In the genomic region with DNA sequence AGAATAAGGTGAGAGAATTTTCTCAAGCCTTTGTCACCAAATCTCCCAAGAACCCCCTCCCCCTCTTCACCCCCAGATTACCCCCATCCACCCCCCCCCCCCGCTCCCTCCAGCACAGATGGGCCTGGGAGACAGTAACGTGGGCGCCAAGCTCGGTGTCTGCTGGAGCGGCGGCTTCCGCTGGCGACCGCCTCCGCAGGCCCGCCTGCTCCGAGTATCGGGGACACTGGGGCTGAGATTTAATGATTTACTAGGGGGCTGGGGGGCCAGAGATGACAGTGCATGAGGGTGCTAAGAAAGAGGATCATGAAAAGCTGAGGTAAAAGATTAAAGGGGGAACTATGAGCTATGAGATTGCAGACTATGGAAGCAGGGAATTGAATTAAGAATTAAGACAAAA, we compare ENCODE assay signal across 11 mouse cellular contexts. TPM values are rescaled to one million over a fixed set of nuclear protein-coding genes. Genes with fewer than 3 reads are reported as not detected.
DNase-seq lines count a peak whose midpoint lies in the region; ATAC-seq lines count a peak whose summit lies in the region.
"Had no signal": no experiment of that assay in that cellular context is flagged by ENCODE, and none has a peak within 500 bp of the region (broad histone marks: within the 10 kb centered on the region; RNA-seq: fewer than 3 reads in every experiment).

No protein-coding gene starts in this region.

- H3K27ac ChIP-seq in forebrain, embryonic 14.5 days (ENCODE audit: low read depth, low read length) = peak overlapping the region; percentile 70
- peak overlapping the region; percentile 94 for H3K27ac ChIP-seq in neural tube, embryonic 15.5 days (replicated peaks)
- H3K27ac ChIP-seq in intestine, embryonic 15.5 days = no peak overlapping the region
- H3K27ac ChIP-seq: limb, embryonic 13.5 days had no signal

- ATAC-seq in forebrain, embryonic 14.5 days = no peak
- ATAC-seq in neural tube, embryonic 15.5 days (ENCODE audit: low FRiP score) = no peak
- ATAC-seq in intestine, embryonic 15.5 days = no peak

- H3K27me3 ChIP-seq in forebrain, embryonic 14.5 days (replicated peaks; ENCODE audit: control insufficient read depth, insufficient read depth, low read length) = no peaks in the 10 kb centered on the region
- no peaks in the 10 kb centered on the region for H3K27me3 ChIP-seq in neural tube, embryonic 15.5 days (replicated peaks)
- peaks cover 17% of the 10 kb centered on the region; the same call in 1 of the 2 replicates for H3K27me3 ChIP-seq in intestine, embryonic 15.5 days (replicated peaks)

- DNase-seq in layer of hippocampus, adult 11-12 months (ENCODE audit: low spot score) = peak; percentile 60
- DNase-seq in layer of hippocampus, adult 9-10 months (ENCODE audit: low spot score) = no peak
- peak; percentile 21 for DNase-seq in forebrain, embryonic 14.5 days (ENCODE audit: low spot score)
- DNase-seq in layer of hippocampus, postnatal 10 days (ENCODE audit: low spot score in 2 of 2) = peak; percentile 25 to 58
- no peak for DNase-seq in MN1 (ENCODE audit: low spot score)
- DNase-seq in heart, adult 11 months = no peak

- H3K9ac ChIP-seq in forebrain, embryonic 14.5 days (ENCODE audit: low read length) = peak overlapping the region; percentile 33; the same call in 1 of the 2 replicates
- H3K9ac ChIP-seq in neural tube, embryonic 15.5 days (replicated peaks) = no peak overlapping the region
- no peak overlapping the region for H3K9ac ChIP-seq in intestine, embryonic 15.5 days
- H3K9ac ChIP-seq: limb, embryonic 13.5 days had no signal

- H3K9me3 ChIP-seq in forebrain, embryonic 14.5 days (replicated peaks; ENCODE audit: control insufficient read depth, low read length) = no peaks in the 10 kb centered on the region
- H3K9me3 ChIP-seq in neural tube, embryonic 15.5 days (replicated peaks) = no peaks in the 10 kb centered on the region
- H3K9me3 ChIP-seq in intestine, embryonic 15.5 days = no peaks in the 10 kb centered on the region
- H3K9me3 ChIP-seq: heart, embryonic 10.5 days; limb, embryonic 13.5 days had no signal

- no peak overlapping the region for H3K4me3 ChIP-seq in forebrain, embryonic 14.5 days (ENCODE audit: low read depth, low read length)
- no peak overlapping the region for H3K4me3 ChIP-seq in neural tube, embryonic 15.5 days (replicated peaks)
- H3K4me3 ChIP-seq in intestine, embryonic 15.5 days (replicated peaks) = no peak overlapping the region

- WGBS in forebrain, embryonic 14.5 days = 51% methylated on average over 13 of the region's 13 CpGs
- WGBS in neural tube, embryonic 15.5 days = 36% methylated on average over 13 of the region's 13 CpGs
- 30% methylated on average over 13 of the region's 13 CpGs for WGBS in intestine, embryonic 15.5 days

- peaks cover 53% of the 10 kb centered on the region for H3K4me1 ChIP-seq in forebrain, embryonic 14.5 days (ENCODE audit: control insufficient read depth, insufficient read depth, low read length)
- peaks cover 75% of the 10 kb centered on the region for H3K4me1 ChIP-seq in neural tube, embryonic 15.5 days
- peaks cover 24% of the 10 kb centered on the region for H3K4me1 ChIP-seq in intestine, embryonic 15.5 days (replicated peaks)

- peaks cover 8% of the 10 kb centered on the region; the same call in 1 of the 2 replicates for H3K36me3 ChIP-seq in forebrain, embryonic 14.5 days (ENCODE audit: control insufficient read depth, insufficient read depth, low read length)
- no peaks in the 10 kb centered on the region for H3K36me3 ChIP-seq in neural tube, embryonic 15.5 days
- H3K36me3 ChIP-seq in intestine, embryonic 15.5 days = no peaks in the 10 kb centered on the region

- H3K4me2 ChIP-seq in forebrain, embryonic 14.5 days (ENCODE audit: low read length) = peak overlapping the region; percentile 80
- peak overlapping the region; percentile 95 for H3K4me2 ChIP-seq in neural tube, embryonic 15.5 days
- H3K4me2 ChIP-seq in intestine, embryonic 15.5 days (replicated peaks) = no peak overlapping the region

RNA-seq across cellular contexts. Expression of a gene that starts 1.1 kb away (rescaled TPM):
- 52.1 and 61.1 TPM in 2 replicates for polyA plus RNA-seq in forebrain, embryonic 14.5 days (2014; fragmentation: Nextera tagmentation; extraction: Ambion mirVana)
- 100 to 1,000 TPM; 192 to 205 TPM for total RNA-seq in layer of hippocampus, postnatal 10 days (2021)
- 44.3 and 48.7 TPM in 2 replicates for polyA plus RNA-seq in neural tube, embryonic 15.5 days (2015; fragmentation: Nextera tagmentation; extraction: Ambion mirVana)
- polyA plus RNA-seq in intestine, embryonic 15.5 days (2015; fragmentation: Nextera tagmentation; extraction: Ambion mirVana) = 7.3 and 8.4 TPM in 2 replicates

RNA-seq across cellular contexts. Expression of a gene that starts 20.9 kb away (rescaled TPM):
- 0.47 and 0.53 TPM in 2 replicates for polyA plus RNA-seq in forebrain, embryonic 14.5 days (2014; fragmentation: Nextera tagmentation; extraction: Ambion mirVana)
- not detected for total RNA-seq in layer of hippocampus, postnatal 10 days (2021)
- 0.31 and 0.50 TPM in 2 replicates for polyA plus RNA-seq in neural tube, embryonic 15.5 days (2015; fragmentation: Nextera tagmentation; extraction: Ambion mirVana)
- 0.28 and 0.33 TPM in 2 replicates for polyA plus RNA-seq in intestine, embryonic 15.5 days (2015; fragmentation: Nextera tagmentation; extraction: Ambion mirVana)

RNA-seq across cellular contexts. Expression of a gene that starts 32.1 kb away (rescaled TPM):
- polyA plus RNA-seq in forebrain, embryonic 14.5 days (2014; fragmentation: Nextera tagmentation; extraction: Ambion mirVana) = 11.8 and 17.2 TPM in 2 replicates
- 100 to 1,000 TPM; 129 to 142 TPM for total RNA-seq in layer of hippocampus, postnatal 10 days (2021)
- 40.2 and 46.1 TPM in 2 replicates for polyA plus RNA-seq in neural tube, embryonic 15.5 days (2015; fragmentation: Nextera tagmentation; extraction: Ambion mirVana)
- polyA plus RNA-seq in intestine, embryonic 15.5 days (2015; fragmentation: Nextera tagmentation; extraction: Ambion mirVana) = 0.82 and 1.6 TPM in 2 replicates
- total RNA-seq: CH12.LX had no signal

RNA-seq across cellular contexts. Expression of a gene that starts 51.8 kb away (rescaled TPM):
- 446 and 480 TPM in 2 replicates for polyA plus RNA-seq in forebrain, embryonic 14.5 days (2014; fragmentation: Nextera tagmentation; extraction: Ambion mirVana)
- total RNA-seq in layer of hippocampus, postnatal 10 days (2021) = 100 to 1,000 TPM; 249 to 263 TPM
- polyA plus RNA-seq in neural tube, embryonic 15.5 days (2015; fragmentation: Nextera tagmentation; extraction: Ambion mirVana) = 477 and 496 TPM in 2 replicates
- polyA plus RNA-seq in intestine, embryonic 15.5 days (2015; fragmentation: Nextera tagmentation; extraction: Ambion mirVana) = 461 and 483 TPM in 2 replicates

Comparison
In these comparisons a context has a peak if more than half of its experiments do, and no peak if none do; other contexts are left out.
1. DNase-seq: peak in layer of hippocampus, adult 11-12 months (single experiment), forebrain, embryonic 14.5 days (single experiment) and layer of hippocampus, postnatal 10 days (2 of 2); none in layer of hippocampus, adult 9-10 months (single experiment), MN1 (single experiment) and heart, adult 11 months (single experiment).